Mouse (Mus musculus): Measurements from ENCODE around the gene Pxk.

DNA sequence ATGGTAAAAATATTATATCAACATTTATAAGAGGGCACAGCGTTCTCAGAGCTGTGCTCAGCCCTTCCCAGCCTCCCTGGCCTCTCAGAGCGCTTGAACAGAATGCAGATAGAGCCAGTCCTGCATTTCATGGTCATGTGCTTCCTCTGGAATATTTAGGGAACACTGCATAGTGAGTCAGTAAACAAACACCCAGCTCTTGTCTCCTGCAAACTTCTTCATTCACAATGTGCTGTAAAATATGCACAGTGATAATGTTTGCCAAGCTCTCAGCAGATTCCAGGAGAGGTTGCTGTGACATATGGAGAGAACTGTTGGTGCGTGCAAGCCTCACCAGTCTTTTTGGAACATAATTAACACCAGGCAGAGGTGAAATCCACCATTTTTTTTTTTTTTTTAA, 37.1 kb downstream of the Pxk start:
- no peak for TF ChIP-seq POLR2A (IDR thresholded peaks at IDR 0.05; ENCODE audit: insufficient read depth, low read depth, low read length)
- TF ChIP-seq CTCF (IDR thresholded peaks at IDR 0.05) = no peak
- no peak for TF ChIP-seq EP300 (IDR thresholded peaks at IDR 0.05; ENCODE audit: insufficient read depth, low read depth, low read length)

All from heart, adult 2 months (tissue).